Mouse (Mus musculus): ENCODE results near the gene Lamtor3.
"Not testable (repeated sequence)": the region's sequence is repeated elsewhere in the genome, so short reads cannot be mapped to it uniquely, and the experiment has no call there.

The Lamtor3 gene

GRCm38 (mm10) chr3:137935570-137936525, 17.5 kb downstream of the Lamtor3 start:
- no peak for DNase-seq

- no peak for DNase-seq
Observed at GRCm38 (mm10) chr3:137936541-137936940, 18.2 kb downstream of the Lamtor3 start.

DNA sequence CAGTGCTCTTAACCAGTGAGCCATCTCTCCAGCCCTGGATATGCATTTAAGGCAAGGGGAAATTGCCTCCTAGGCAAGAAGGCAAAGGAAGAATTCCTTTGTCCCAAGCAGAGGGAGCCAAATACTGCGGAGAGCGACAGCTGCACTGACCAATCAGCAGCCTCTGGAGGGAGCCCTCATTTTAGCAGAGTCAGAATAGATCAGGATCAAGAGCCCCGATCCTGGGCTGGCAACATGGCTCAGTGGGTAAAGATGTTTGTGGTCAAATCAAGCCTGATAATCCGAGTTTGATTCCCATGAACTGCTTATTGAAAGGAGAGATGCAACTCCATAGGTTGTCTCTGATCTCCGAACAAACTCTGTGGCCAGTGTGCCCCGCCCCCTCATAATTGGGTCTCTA, 20.3 kb downstream of the Lamtor3 start:
- DNase-seq: no peak

DNA sequence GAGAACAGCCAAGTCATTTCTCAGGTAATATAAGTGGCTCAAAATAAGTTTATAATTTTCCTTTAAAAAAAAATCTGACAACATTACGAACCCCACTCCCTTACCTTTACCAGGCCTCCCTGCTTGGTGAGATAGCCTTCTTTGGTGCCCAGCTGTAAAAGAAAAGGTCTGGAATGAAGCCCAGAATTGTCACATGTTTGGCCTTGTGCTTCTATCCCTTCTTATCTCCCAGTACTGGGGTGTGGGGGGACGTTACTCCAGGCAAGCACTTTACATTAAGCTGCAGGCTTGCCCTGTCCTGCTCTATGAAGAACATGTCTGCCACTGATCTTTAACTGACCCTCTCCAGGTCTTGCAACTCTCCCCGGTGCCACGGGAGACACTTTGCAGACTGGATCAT, 22.5 kb downstream of the Lamtor3 start:
- DNase-seq: no peak

- DNase-seq: no peak
Observed at GRCm38 (mm10) chr3:137941555-137941954, 23.2 kb downstream of the Lamtor3 start.

GRCm38 (mm10) chr3:137942098-137942622, 23.9 kb downstream of the Lamtor3 start:
- no peak for DNase-seq

- no peak for DNase-seq
Observed at GRCm38 (mm10) chr3:137943737-137944154, 25.4 kb downstream of the Lamtor3 start.

DNA sequence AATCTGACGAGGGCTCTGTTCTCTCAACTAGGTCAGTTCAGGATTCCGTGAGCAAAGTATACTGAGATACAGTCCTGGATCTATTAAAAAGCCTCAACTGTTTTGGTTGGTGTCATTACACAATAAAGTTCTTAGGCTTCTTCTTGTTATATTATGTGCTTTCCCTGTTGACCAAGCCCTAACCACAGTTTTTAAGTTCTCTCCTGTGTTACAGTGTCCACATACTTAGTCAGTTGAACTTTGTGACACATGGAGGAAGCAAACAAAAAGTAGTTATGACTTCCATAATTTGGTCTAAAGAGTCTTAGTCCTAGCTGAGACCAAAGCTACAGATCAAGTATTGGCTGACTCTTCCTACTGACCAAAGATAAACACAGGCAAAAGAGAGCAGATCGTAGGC, 28.5 kb downstream of the Lamtor3 start:
- DNase-seq: no peak

- DNase-seq: peak; percentile 42 to 61
Observed at GRCm38 (mm10) chr3:137947525-137947924, 29.2 kb downstream of the Lamtor3 start.

- DNase-seq: peak; percentile 52 to 57
Observed at GRCm38 (mm10) chr3:137950191-137950885, 32.0 kb downstream of the Lamtor3 start.

DNA sequence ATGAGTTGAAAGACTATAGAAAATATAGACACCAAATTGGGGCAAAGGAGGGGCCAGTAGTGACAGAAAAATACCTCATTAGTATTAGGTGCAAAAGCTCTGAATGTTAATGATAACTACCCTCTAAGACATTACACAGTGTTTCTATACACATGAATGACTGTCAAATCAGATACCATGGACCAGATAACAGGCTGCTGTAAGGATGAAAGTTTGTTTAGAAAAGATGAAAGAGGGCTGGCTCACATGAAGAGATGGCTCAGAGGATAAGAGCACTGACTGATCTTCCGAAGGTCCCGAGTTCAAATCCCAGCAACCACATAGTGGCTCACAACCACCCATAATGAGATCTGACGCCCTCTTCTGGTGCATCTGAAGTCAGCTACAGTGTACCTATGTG, 33.0 kb downstream of the Lamtor3 start:
- not testable (repeated sequence) for DNase-seq

GRCm38 (mm10) chr3:137951819-137952218, 33.5 kb downstream of the Lamtor3 start:
- DNase-seq: no peak

DNA sequence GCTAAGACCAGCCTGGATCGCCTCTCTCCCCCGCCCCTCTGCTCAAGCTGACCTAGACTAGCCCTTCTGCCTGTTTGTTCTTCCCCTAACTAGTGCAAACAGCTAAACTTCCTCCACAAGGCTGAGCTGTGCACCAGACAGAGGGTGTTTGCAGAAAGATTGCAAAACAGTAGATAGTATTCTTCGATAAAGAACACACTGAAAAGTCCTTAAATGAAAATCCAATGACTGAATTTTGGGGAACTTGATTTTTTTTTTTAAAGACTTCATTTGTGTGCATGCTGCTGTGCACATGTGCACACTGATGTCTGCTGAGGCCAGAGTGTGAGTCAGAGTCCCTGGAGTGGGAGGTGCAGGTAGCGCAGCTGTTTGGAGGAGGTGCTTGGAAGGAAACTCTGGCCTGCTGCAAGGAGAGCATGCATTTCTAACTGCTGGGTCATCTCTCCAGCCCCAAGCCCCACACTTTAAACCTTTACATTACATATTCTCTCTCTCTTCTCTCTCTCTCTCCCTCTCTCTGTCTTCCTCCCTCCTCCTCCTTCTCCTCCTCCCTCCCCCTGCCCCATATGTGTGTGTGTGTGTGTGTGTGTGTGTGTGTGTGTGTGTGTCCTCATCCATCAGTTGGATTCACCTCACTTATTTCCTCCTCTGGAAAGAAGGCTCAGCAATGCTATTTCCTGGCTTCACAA, 34.1 kb downstream of the Lamtor3 start:
- DNase-seq: peak; percentile 51 to 59

DNA sequence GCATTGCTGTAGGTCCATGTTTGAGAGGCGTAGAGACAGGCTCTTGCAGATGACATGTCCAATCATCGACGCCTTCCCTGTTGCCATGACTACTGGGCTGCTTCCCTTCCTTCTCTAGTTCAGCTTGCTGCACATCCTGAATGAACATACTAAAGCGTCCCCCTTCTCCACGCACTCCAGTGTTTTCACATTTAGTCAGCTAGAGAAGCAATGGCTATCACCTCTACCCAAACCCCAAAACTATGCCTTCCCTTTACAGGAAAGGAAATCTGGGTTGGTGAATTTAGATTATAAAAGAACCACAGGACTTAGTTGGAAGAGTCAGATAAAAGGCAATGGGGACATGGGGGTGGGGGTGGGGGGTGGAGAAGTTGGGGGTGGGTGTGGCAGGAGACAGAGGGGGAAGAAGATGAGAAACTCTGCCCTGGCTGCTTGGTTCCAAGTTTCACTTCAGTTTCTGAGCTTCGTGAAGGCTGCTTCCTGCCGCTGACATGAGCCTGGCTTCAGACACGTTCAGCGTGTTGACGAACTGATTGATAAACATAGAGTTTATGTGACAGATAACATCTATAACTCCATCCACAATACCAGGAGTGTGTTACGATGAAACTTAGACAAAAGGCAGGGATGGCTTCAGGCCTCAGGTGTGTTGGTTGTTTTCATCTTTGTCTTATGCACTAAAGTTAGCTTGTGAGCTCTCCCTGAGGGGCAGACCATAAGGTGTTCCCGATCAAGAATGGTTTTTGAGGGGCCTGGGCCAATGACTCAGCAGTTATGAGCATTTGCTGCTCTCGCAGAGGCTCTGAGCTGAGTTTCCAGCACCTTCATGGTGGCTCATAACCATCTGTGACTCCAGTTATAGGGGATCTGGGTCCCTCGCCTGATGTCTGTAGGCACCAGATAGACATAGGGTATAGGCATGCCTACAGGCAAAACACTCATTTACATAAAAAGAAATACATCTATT, 34.9 kb downstream of the Lamtor3 start:
- peak; percentile 65 to 71 for DNase-seq

- peak in 1 of 2 experiments; percentile 31 for DNase-seq
Observed at GRCm38 (mm10) chr3:137954256-137954916, 36.1 kb downstream of the Lamtor3 start.

DNA sequence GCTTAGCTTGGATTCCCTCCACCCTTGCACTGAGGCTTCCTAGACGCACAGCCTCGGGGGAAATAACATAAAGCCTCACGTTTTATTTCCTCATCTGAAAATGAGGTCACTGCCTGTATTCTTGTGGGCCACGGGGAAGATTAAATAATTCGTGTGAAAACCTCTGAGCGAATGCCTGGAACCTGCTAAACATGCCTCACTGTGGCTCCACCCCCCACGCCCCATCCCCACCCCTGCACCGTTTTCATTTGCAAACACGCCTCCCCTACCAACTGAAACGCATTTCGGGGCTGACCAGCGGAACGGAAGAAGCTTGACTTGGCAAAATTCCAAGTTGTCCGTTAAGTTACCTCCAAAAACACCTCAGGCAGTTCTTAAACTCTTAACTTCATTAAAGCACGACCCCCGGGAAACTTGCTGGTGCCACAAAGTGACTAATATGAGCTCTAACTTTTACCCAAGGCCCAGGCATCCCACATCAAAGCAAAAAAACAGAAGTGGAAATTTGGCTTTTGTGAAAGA, 37.3 kb downstream of the Lamtor3 start:
- DNase-seq: peak; percentile 26 to 32

GRCm38 (mm10) chr3:137957864-137958263, 39.6 kb downstream of the Lamtor3 start:
- DNase-seq: no peak

DNA sequence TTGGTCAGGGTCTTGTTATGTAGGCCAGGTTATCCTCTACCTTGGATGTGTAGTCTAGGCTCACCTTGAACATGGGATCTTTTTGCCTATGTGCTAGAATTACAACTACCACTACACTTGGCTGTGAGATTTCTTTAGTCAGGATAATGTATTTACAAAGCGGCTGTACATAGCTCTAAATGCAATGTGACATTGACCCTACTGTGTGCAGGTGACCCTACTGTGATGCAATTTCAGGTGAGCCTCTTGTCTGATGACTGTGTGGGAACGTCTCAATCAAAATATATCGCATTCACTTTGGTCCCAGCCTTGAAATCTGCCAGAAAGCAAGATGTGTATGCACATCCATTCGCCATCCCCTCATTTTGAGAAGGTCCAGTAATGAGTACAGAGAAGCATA, 40.0 kb downstream of the Lamtor3 start:
- DNase-seq: no peak

- DNase-seq: no peak
Observed at GRCm38 (mm10) chr3:137959456-137959855, 41.1 kb downstream of the Lamtor3 start.

GRCm38 (mm10) chr3:137961736-137962385, 43.6 kb downstream of the Lamtor3 start:
- DNase-seq: no peak

All from B cell, adult 2 months (primary cell).